Mouse (Mus musculus) lung, postnatal 4 days (tissue): ENCODE data around the gene C4b.

Source experiments
- DNase-seq, 2 experiments: peaks; one replicate each; pipeline ENCODE4 v3.0.0; 2021

The C4b gene

DNA sequence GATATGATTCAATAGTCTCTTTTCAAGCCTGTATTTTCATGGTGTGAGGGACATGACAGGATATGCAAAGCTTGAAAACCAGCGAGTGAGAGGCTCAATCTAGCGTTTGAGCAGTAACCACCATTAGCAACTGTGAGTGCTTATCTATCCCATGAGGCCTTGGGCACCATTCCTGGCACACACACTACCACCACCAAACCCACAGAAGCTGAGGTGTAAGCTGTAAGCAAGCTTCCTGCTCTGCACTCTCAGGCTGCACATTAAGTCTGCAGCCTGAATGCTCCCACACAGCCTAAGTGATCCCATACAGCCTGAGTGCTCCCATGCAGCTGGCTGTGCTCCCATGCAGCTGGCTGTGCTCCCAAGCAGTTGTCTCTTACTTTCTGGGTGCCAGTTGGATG lies 43.0 kb downstream of the C4b start:
- DNase-seq = peak in 1 of 2 experiments; percentile 26

DNA sequence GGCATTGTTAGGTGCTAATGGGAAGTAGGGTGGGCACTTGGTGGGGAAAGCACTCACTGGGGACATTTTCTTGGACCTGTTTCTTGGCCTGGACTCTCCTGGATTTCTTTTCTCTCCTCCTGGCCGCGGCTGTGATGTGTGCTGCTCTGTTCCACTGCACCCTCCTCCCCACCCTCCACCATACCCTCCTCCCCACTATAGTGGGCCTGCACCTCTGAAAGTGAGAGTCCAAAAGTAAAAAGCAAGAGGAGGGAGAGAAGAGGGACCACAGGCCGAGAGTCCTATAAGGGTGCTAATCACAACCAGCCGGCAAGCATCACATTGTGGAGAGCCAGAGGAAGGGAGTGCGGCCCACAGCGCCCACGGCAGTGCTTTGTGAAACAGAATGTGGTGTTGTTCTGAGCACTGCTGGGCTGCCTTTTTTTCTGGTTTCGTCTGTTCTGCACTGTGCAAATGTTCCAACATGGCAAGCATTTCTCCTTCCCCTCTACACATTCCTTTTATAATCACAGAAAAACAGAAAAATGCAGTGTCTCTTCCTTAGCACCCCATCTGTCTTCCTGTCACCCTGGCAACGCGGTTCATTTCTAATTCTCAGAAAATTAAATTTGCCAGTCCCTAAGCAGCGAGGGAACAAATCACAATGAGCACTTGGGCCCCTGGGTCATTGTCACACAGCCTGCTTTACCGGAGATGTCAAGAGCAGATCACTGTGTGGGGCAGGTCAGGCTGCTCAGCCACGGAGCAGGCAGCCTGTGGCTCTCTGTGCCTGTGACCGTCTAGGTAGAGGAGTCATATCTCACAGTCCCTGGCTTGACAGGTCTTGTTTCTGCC lies 43.9 kb downstream of the C4b start:
- peak in 1 of 2 experiments; percentile 28 for DNase-seq

DNA sequence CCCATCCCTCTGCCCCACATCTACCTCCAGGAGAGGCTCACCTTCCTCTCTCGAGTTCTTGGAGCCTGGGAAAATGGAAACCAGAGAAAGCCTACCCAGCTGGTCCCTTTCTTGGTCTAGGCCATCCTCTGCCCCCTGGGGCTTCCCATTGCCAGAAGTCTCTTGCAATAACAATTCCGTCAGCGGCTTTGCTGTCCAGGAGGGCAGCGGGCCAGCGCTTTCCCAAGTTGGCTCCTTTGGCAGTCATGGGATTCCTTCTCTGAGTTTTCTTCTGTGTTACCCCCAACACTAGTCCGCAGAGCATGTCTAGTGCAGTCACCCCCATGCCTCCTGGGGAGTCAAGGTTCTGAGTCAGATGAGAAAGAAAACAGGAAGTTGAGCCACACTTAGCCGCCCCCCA lies 50.8 kb downstream of the C4b start:
- DNase-seq = peak; percentile 75 to 91

DNA sequence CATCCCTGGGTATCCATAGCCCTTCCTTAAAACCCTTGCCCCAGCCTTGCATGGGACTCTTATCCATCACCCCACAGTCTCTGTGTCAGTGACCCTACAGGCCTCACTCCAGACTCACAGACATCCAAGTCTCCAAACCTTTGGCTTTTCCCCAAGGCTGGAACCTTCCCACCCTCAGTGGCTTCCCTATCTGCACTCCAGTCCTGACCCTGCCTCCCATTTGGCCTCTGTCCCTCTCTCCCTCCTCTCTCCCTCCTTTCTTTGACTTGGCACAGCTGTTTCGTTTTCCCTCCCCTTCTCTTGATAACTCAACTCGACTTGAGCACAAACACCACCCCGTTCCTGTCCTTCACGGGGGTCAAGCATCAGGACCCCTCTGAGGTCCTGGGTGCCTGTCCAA lies 53.2 kb downstream of the C4b start:
- no peak for DNase-seq

DNA sequence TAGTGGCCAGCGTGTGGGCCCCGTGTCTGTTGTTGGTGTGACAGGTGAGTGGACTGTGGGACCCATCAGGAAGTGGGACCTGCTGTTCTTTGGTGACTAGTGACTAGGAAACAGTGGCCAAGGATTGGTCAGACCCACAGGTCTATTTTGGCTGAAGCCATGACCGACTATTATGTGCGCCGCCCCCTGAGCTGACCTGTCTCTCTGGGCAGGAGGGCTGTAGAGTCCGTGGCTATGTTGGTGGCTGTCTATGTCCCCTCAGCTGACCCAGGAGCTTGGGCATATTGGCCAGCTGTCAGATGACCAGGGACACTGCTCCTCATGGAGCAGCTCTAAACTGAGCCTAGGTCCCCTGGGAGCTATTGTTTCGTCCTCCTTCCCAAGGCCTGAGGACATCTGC lies 54.8 kb downstream of the C4b start:
- no peak for DNase-seq

DNA sequence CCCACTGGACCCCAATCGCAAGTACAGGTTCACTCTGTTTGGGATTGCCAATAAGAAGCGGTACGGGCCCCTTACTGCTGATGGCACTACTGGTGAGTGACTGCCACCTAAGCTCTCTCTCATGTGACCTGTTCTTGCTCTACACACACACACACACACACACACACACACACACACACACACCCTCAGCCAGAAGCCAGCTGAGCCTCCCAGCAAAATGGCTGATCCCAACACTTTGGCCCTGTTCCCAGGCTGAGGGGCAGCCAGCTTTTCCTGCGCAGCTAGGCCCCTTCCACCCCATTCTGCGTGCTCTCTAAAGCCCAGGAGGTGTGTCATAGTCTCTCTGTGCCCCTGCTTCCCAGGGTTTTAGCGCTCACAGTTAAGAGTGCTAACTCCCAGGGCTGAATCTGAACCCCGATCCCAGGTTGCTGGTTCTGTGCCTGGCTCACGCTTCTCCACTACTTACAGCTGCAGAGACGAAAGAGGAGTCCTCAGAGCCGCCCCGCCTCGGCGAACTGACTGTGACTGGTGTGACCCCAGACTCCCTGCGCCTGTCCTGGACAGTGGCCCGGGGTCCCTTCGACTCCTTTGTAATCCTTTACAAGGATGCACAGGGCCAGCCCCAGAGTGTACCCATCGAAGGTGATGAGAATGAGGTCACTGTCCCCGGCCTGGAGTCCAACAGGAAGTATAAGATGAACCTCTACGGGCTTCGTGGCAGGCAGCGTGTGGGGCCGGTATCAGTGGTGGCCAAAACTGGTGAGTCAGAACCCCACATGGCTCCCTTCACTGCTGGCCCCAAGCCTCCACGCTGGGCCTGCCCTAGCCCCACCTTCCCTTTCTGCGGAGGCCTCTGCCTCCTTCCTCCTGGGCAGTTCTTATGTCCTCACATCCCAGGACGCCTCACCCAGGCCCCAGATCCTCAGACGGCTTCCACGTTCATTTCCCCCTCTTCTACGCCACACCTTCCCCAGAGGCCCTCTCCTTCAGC lies 58.3 kb downstream of the C4b start:
- peak; percentile 73 to 86 for DNase-seq

DNA sequence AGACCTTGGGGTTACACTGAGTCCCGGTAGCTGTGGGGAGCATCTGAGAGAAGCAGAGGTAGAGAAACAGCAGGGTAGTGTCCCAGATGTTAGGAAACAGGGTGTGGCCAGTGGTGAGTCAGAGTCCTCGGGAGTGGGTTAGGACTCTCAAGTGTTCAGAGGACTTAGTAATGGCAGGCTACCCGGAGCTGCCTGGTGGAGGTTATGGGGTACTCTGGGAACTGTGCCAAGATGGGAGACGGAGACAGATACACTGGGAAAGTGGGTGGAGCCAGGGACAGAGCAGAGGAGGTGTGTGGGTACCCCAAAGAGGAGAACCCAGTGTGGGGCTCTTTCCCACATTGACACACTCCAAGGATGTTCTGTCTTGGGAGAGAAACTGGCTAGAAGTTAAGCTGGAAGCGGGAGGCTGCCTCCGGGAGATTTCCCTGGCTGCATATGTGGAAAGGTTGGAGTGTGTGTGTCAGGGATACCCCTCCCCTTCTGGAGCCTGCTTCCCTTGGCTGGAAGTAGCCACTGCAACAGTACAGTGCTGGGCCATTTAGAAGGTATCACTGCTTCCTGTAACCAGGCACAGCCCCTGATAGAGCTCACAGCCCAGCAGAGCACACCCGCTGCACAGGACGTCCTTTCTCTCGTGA lies 59.3 kb downstream of the C4b start:
- no peak for DNase-seq

DNA sequence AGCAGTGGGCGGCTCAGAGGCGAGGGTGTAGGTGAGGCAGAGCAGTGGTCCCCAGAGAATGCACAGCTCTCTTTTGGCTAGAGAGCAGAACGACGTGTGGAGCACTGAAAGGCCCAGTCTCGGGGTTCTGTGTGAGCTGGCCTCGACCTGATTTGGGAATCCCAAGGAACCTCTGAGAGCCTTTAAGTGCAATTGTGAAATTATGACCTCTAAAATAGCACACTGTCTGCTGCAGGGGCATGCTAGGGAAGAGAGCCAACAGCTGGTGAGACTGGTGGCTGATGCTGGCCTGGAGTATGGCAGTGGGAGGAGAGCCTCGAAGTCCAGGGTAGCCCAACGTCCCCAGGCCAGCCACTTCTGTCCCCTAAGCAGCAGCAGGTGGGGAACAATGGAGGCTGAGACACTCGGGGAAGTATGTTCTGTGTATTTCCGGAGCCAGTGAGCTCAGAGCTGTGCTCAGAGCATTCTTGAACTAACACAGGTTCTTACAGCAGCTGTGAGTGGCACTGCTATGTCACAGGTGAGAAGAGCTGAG lies 59.9 kb downstream of the C4b start:
- no peak for DNase-seq

DNA sequence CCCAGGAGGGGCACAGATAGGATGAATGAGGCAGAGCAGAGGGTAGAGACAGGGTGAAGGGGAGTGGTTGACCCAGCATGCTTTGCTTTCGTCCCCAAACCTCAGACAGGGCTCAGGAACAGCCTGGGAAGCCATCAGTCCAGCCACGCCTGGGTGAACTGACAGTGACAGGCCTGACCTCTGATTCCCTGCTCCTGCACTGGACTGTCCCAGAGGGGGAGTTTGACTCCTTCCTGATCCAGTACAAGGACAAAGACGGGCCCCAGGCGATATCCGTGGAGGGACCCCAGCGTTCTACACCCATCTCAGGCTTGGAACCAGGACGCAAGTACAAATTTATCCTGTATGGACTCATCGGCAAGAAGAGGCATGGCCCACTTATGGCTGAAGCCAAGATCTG lies 60.5 kb downstream of the C4b start:
- no peak for DNase-seq

DNA sequence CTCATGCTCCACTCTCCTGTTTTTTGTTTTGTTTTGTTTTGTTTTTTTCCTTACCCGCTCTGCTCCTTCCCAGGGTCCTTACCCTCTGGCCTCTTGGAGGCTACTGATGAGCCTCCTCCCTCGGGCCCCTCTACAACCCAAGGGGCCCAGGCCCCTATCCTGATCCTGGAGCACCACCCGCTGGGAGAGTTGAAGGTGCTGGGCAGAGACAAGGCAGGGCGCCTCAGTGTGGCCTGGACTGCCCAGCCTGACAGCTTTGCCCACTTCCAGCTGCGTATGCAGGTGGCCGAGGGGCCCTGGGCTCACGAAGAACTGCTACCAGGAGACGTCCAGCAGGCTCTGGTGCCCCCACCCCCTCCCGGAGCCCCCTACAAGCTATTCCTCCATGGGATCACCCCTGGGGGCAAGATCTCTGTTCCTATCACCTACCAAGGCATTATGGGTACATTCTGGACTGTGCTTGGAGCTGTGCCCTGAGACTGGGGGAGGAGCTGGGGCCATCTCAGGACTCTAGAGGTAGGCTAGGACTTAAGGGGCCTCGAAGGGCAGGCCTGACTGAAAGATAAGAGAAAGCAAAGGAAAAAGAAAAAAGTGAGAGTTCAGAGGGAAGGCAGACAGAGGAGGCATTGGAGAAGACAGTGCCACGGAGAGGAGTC lies 61.7 kb downstream of the C4b start:
- no peak for DNase-seq

DNA sequence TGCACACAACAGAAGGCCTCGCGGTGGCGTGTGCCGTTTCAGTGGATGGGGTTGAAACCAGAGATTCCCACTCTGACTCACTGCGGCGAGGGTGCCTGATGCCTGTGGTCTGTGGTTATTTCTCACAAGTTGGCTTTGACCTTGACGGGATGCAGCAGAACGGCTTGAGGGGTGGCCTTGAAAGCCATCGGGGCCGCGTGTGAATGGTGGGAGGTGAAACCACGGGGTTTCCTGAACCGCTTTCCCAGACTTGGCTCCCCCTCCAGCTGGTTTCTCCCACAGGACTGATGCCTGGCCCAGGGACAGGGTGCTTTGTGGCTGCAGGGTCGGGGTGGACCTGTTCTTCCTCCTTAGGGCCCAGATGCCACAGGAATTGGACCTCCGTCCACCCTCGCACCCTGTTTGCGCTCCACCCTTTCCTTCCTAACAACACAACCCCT lies 62.5 kb downstream of the C4b start:
- peak; percentile 52 to 74 for DNase-seq

DNA sequence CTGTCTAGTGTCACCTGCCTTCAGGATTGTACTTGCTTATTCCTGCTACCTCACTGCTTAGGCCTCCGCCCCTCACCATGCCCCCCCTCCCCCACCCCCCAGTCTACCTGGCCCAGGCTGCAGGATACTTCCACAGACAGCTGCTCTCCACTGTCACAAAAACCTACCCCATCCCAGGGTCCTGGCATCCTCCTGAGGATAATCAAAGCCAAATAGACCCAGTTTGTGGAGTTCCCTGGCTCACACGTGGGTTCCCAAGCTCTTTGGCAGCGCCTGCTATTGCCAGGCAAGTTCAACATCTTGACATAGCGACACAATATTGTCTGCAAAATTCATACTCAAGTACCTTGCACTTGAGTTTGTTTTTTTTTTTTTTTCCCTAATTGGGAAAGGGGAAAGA lies 63.1 kb downstream of the C4b start:
- DNase-seq = no peak

DNA sequence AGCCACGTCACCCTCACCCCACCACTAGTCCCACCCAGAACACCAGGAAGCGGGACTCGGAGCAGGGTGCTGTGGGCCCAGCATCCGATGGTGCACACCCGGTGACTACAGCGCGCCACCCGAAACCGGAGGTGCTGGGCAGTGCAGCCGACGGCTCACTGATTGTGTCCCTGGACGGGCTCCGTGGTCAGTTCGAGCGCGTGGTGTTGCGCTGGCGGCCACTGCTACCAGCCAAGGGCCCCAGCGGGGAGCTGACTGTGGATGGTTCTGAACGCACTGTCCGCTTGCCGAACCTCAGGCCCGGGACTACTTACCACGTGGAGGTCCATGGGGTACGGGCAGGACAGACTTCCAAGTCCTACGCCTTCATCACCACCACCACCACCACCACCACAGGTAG lies 63.5 kb downstream of the C4b start:
- no peak for DNase-seq
